Mouse (Mus musculus) natural killer cell, adult 2 months (primary cell): ENCODE measurements at regions not wholly inside any gene's neighbourhood (a gene's known extent, or its start where the extent isn't known, plus 50 kb on each side); places are given as distances from the start of the nearest gene placed in this dataset.
A peak's percentile ranks its signal among the peaks of the same experiment; 100 is the strongest.

Source experiments
- DNase-seq, 2 experiments: peaks; one replicate each; pipeline ENCODE4 v3.0.0; 2022; ENCODE audit warnings: low spot score in 2 of 2

GRCm38 (mm10) chrX:166725761-166726503, 140.4 kb upstream of the Egfl6 start:
- DNase-seq: no peak

- peak in 1 of 2 experiments; percentile 6 for DNase-seq
Observed at GRCm38 (mm10) chrX:166718075-166718474, 132.6 kb upstream of the Egfl6 start.

DNA sequence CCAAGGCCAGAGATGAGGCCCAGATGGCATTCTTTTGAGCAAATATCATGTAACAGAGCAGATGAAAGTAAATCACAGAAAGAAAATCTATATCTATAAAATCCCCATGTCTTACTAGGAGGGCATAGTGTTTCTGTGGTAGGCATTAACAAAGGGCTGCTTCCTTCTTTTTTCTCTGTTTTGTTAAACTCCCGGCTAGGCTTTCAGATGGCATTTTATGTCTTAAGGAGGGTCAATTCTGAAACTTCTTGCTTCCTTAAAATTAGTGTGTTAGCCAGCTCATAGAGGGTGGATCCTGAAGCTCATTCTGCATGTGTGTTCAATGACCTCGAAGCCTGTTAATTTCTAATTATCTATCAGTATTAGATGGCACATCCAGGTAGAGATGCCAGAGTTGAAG, 123.8 kb upstream of the Egfl6 start:
- no peak for DNase-seq

- no peak for DNase-seq
Observed at GRCm38 (mm10) chrX:166708106-166708505, 122.6 kb upstream of the Egfl6 start.

DNA sequence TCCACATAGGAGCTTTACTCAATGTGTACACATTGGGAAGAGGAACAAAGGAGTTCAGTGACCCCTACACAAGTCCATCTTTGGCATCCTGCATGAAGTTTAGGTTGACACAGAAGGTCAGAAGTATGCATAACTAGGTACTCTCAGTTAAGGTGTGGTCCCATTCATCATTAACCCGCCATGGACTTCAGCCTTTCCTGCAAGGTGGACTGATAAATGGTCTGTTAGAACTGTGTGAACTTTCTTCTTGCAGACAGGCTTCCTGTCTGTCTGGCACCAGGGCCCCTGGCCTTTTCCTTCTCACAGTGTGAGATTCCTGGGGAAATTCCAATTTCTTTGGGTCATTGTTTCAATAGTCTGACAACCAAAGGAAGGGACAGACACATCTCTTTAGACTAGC, 121.5 kb upstream of the Egfl6 start:
- no peak for DNase-seq

GRCm38 (mm10) chrX:166704311-166704710, 118.8 kb upstream of the Egfl6 start:
- DNase-seq: no peak

DNA sequence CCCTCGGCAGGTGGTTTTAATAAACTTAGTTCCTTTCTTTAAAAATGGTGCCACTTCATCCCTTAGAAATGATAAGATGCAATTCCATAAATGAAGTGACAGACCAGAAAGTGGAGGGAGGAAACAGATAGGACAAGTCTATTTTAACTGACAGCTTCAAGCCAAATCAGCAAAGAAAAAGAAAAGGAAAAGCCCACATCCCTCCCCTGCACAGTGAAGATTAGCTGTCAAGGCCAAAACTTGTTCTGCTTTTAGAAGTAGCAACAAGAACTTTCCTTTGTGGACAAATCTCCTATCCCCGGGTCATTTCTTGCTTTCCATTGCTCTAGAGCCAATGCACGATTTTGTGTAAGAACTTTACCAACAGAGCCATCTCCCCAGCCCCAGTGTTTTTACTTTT, 108.7 kb upstream of the Egfl6 start:
- DNase-seq: no peak

DNA sequence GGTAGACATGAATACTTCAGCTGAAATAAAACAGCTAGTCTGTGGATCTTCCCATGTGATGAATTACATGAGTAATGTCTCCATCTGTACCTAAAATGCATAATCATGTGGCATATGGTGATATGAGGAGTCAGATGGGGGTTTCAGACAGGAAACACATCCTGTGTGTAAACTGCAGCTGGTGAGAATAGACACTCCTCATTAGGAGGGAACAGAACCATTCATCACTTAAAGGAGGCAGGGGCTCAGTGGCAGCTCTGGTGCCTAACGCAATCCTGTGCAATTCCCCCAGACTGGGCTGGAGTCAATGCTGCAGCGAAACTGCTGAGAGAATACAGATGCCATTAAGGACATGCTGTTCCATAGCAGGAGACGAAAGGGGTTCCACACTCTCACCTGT, 103.3 kb upstream of the Egfl6 start:
- DNase-seq: no peak

- no peak for DNase-seq
Observed at GRCm38 (mm10) chrX:166673404-166673803, 87.9 kb upstream of the Egfl6 start.

GRCm38 (mm10) chrX:166672617-166673016, 87.1 kb upstream of the Egfl6 start:
- DNase-seq: no peak

- DNase-seq: no peak
Observed at GRCm38 (mm10) chrX:166671853-166672252, 86.3 kb upstream of the Egfl6 start.

DNA sequence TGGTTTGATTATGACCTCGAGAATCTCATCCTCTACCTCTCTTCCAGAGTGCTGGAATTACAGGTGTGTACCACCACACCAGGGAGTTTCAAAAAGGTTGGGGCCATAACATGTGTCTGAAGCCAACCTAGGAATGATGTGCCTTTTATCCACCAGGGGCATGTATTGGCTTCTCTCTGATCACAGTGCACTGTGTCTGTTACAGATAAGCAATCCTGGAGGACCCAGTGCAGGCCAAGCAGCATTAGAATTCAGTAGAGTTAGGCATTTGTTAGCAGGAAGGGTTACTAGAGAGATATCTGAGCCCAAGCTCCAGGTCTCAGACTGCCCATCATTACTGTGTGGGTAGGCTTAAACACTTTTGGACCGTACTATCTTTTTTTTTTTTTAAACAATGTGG, 80.8 kb upstream of the Egfl6 start:
- DNase-seq: no peak

GRCm38 (mm10) chrX:166661808-166662207, 76.3 kb upstream of the Egfl6 start:
- DNase-seq: peak; percentile 8 to 12

- peak; percentile 37 to 58 for DNase-seq
Observed at GRCm38 (mm10) chrX:166661043-166661718, 75.7 kb upstream of the Egfl6 start.

DNA sequence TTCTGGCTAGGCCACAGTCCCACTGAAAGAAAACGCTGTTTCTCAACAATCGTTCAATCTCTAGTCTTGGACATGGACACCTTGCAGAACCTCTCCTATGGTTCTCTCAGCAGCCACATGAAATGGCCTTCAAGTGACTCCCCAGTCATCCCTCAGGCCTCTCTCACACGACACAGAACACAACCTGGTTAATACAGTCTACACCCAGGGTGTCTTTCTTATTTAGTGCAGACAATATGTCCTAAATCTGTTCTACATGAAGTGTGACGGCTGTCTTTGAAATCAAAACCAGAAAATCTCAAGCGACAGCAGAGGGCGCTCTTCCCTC, 75.2 kb upstream of the Egfl6 start:
- DNase-seq: no peak

- DNase-seq: peak in 1 of 2 experiments; percentile 15
Observed at GRCm38 (mm10) chrX:166652400-166652799, 66.9 kb upstream of the Egfl6 start.

DNA sequence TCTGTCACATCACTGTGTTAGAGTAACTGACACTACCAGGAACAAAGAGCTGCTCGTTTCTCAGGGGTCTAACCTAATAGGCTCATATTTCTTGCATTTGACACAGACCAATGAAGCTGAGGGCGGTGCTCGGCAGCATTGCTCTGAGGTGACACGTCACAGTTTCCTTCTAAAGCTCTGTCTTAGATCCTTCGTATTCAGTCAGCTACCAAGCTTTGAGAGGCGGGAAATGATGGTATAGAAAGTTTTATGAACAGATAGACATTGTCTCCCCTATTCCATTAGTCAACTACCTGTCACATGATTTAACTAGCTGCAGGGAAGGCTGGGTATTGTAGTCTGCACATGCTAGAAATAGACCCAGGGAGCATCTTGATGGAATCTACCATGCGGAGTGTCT, 60.2 kb upstream of the Egfl6 start:
- no peak for DNase-seq

- no peak for DNase-seq
Observed at GRCm38 (mm10) chrX:166641256-166641655, 55.7 kb upstream of the Egfl6 start.

DNA sequence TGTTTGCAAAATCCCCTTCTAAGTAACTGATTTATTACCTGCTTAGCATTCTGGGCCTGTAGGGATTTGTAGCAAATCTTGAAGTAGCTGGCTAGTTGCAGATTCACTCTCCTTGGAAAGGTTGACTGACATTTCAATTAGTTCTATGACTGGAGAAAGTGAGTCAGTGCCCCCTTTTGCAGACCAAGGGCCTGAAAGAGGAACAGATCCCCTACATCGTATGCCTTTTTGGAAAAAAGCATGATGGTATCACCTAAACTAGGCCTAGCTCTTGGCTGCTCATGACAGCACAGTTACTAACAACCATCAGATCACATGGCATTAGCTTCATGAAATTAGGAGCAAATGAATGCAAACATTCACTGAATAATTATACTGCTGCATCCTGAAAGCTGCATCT, 54.7 kb upstream of the Egfl6 start:
- DNase-seq: no peak
